8 mouse cellular contexts compared by ENCODE assay signal in genomic region chr11:84880971-84881370, GRCm38 (mm10). TPM values are rescaled to one million over a fixed set of nuclear protein-coding genes. Genes with fewer than 3 reads are reported as not detected.
A peak's percentile ranks its signal among the peaks of the same experiment; 100 is the strongest.
DNase-seq lines count a peak whose midpoint lies in the region; ATAC-seq and TF ChIP-seq lines count a peak whose summit lies in the region.

No protein-coding gene starts in this region.

- H3K4me3 ChIP-seq in left cerebral cortex, adult 2 months: peak overlapping the region; percentile 96
- H3K4me3 ChIP-seq in hindbrain, embryonic 16.5 days (ENCODE audit: low read length): peak overlapping the region; percentile 96

- TF ChIP-seq CTCF in left cerebral cortex, adult 2 months (IDR thresholded peaks at IDR 0.05): no peak

- DNase-seq in left cerebral cortex, adult 2 months (ENCODE audit: extremely low spot score in 1 of 2, low spot score in 2 of 2): no peak
- DNase-seq in left cerebral cortex, adult 9 months (ENCODE audit: low spot score in 2 of 2): no peak
- peak; percentile 45 for DNase-seq in c-Kit-positive CD71-positive TER-119-positive erythroid progenitor cells, embryonic 14.5 days (ENCODE audit: low spot score)
- no peak for DNase-seq in yolk sac, embryonic 10.5 days (ENCODE audit: low spot score)
- no peak for DNase-seq in cerebellum, adult 18-20 months
- no peak for DNase-seq in left cerebral cortex, adult 11 months (ENCODE audit: low spot score)

- no peaks in the 10 kb centered on the region for H3K9me3 ChIP-seq in hindbrain, embryonic 16.5 days (ENCODE audit: control insufficient read depth, low read length)

- H3K4me2 ChIP-seq in hindbrain, embryonic 16.5 days (ENCODE audit: low read length): peak overlapping the region; percentile 71

- H3K4me1 ChIP-seq in hindbrain, embryonic 16.5 days (ENCODE audit: control insufficient read depth, insufficient read depth, low read depth, low read length): peaks cover 16% of the 10 kb centered on the region

- no peaks in the 10 kb centered on the region for H3K27me3 ChIP-seq in hindbrain, embryonic 16.5 days (replicated peaks; ENCODE audit: control insufficient read depth, insufficient read depth, low read length)

- ATAC-seq in hindbrain, embryonic 16.5 days: 0 out of 2 replicates have a peak, but pooled peaks have one; percentile 1
- ATAC-seq in monocyte, adult 5-6 weeks (replicated peaks; ENCODE audit: insufficient number of reproducible peaks, low FRiP score, low TSS enrichment, poor library complexity, severe bottlenecking): 0 out of 2 replicates have a peak, but pooled peaks have one; percentile 4

- peak overlapping the region; percentile 91 for H3K27ac ChIP-seq in left cerebral cortex, adult 2 months
- peak overlapping the region; percentile 87 for H3K27ac ChIP-seq in hindbrain, embryonic 16.5 days (ENCODE audit: low read depth, low read length)

- 63% methylated on average over 9 of the region's 9 CpGs for WGBS in hindbrain, embryonic 16.5 days

- peak overlapping the region; percentile 90 for H3K9ac ChIP-seq in hindbrain, embryonic 16.5 days (ENCODE audit: low read depth, low read length)

- intact Hi-C loops in left cerebral cortex, adult 2 months (cut with DNase I): loop anchor here (1.0 kb wide), 1 partner anchor 11 kb away; the partner anchor contains the start of gene Ggnbp2

- H3K36me3 ChIP-seq in hindbrain, embryonic 16.5 days (ENCODE audit: control insufficient read depth, insufficient read depth, low read length): peaks cover 11% of the 10 kb centered on the region; the same call in 1 of the 2 replicates

RNA-seq across cellular contexts. Expression of gene Pigw, which starts 0.9 kb away (rescaled TPM):
- total RNA-seq in left cerebral cortex, adult 2 months (2021): 1 to 10 TPM; 6.8 to 7.7 TPM
- polyA plus RNA-seq in hindbrain, embryonic 16.5 days (2015; fragmentation: Nextera tagmentation; extraction: Ambion mirVana): 2.2 and 2.5 TPM in 2 replicates
- 3.2 to 5.0 TPM (median 4.7 TPM) in 3 replicates for total RNA-seq in monocyte, adult 5-6 weeks (2017)

RNA-seq across cellular contexts. Expression of gene Myo19, which starts 1.0 kb away (rescaled TPM):
- 10 to 100 TPM; 14.5 to 20.5 TPM for total RNA-seq in left cerebral cortex, adult 2 months (2021)
- polyA plus RNA-seq in hindbrain, embryonic 16.5 days (2015; fragmentation: Nextera tagmentation; extraction: Ambion mirVana): 6.3 and 7.0 TPM in 2 replicates
- 0.75 to 4.2 TPM (median 1.2 TPM) in 3 replicates for total RNA-seq in monocyte, adult 5-6 weeks (2017)

RNA-seq across cellular contexts. Expression of gene Ggnbp2, which starts 10.4 kb away (rescaled TPM):
- 10 to 100 TPM; 93.8 to 97.1 TPM for total RNA-seq in left cerebral cortex, adult 2 months (2021)
- polyA plus RNA-seq in hindbrain, embryonic 16.5 days (2015; fragmentation: Nextera tagmentation; extraction: Ambion mirVana): 66.8 and 72.5 TPM in 2 replicates
- total RNA-seq in monocyte, adult 5-6 weeks (2017): 317 to 399 TPM (median 347 TPM) in 3 replicates

RNA-seq across cellular contexts. Expression of gene Znhit3, which starts 35.2 kb away (rescaled TPM):
- total RNA-seq in left cerebral cortex, adult 2 months (2021): 10 to 100 TPM; 34.8 to 36.5 TPM
- polyA plus RNA-seq in hindbrain, embryonic 16.5 days (2015; fragmentation: Nextera tagmentation; extraction: Ambion mirVana): 65.2 and 71.4 TPM in 2 replicates
- 8.6 to 18.2 TPM (median 17.8 TPM) in 3 replicates for total RNA-seq in monocyte, adult 5-6 weeks (2017)

RNA-seq across cellular contexts. Expression of gene Dhrs11, which starts 52.2 kb away (rescaled TPM):
- total RNA-seq in left cerebral cortex, adult 2 months (2021): 1 to 10 TPM; 7.2 to 7.8 TPM
- 11.0 and 11.1 TPM in 2 replicates for polyA plus RNA-seq in hindbrain, embryonic 16.5 days (2015; fragmentation: Nextera tagmentation; extraction: Ambion mirVana)
- total RNA-seq in monocyte, adult 5-6 weeks (2017): 10.3 to 11.0 TPM (median 10.3 TPM) in 3 replicates
